Mouse (Mus musculus): Measurements from ENCODE around the gene B830017H08Rik. TPM values are rescaled to one million over a fixed set of nuclear protein-coding genes. Genes with fewer than 3 reads are reported as not detected.

B830017H08Rik gene
- polyA plus RNA-seq, 1 experiment from 2014 or later: not detected

GRCm38 (mm10) chr16:17815411-17816402 is 17.2 kb upstream of the B830017H08Rik start:
- ATAC-seq: peak; percentile 77
- peaks cover 91% of the 10 kb centered on the region for H3K27me3 ChIP-seq (replicated peaks)
- WGBS (ENCODE audit: insufficient replicate concordance): 3% methylated on average over 63 of the region's 63 CpGs

GRCm38 (mm10) chr16:17816528-17816927 is 16.4 kb upstream of the B830017H08Rik start:
- Histone ChIP-seq H3K27me3 (replicated peaks) (peaks cover 91% of the 10 kb centered on the region), H3K9me3 (replicated peaks) (no peaks in the 10 kb centered on the region), H3K4me2 (no peak overlapping the region), H3K27ac (no peak overlapping the region), H3K4me3 (no peak overlapping the region), H3K4me1 (peaks cover 13% of the 10 kb centered on the region), H3K9ac (no peak overlapping the region), H3K36me3 (no peaks in the 10 kb centered on the region)
- ATAC-seq: no peak
- WGBS (ENCODE audit: insufficient replicate concordance): 76% methylated on average over 8 of the region's 8 CpGs

More at GRCm38 (mm10) chr16:17815411-17816402, 17.2 kb upstream of the B830017H08Rik start:
- Histone ChIP-seq H3K27ac (no peak overlapping the region), H3K4me1 (peaks cover 13% of the 10 kb centered on the region), H3K36me3 (no peaks in the 10 kb centered on the region), H3K9ac (peak overlapping the region; percentile 50), H3K4me2 (peak overlapping the region; percentile 84), H3K9me3 (replicated peaks) (no peaks in the 10 kb centered on the region), H3K4me3 (peak overlapping the region; percentile 50)

- H3K36me3 ChIP-seq: no peaks in the 10 kb centered on the region
- no peak for ATAC-seq
- H3K4me3 ChIP-seq: no peak overlapping the region
- H3K9me3 ChIP-seq (replicated peaks): no peaks in the 10 kb centered on the region
- no peaks in the 10 kb centered on the region for H3K4me1 ChIP-seq
- 67% methylated on average over 2 of the region's 2 CpGs for WGBS (ENCODE audit: insufficient replicate concordance)
- no peak overlapping the region for H3K27ac ChIP-seq
- no peak overlapping the region for H3K4me2 ChIP-seq
- H3K9ac ChIP-seq: no peak overlapping the region
- peaks cover 82% of the 10 kb centered on the region for H3K27me3 ChIP-seq (replicated peaks)
Observed at GRCm38 (mm10) chr16:17826500-17826899, 6.4 kb upstream of the B830017H08Rik start.

- Histone ChIP-seq H3K4me3 (no peak overlapping the region), H3K36me3 (no peaks in the 10 kb centered on the region), H3K27me3 (replicated peaks) (peaks cover 87% of the 10 kb centered on the region), H3K4me2 (no peak overlapping the region), H3K9me3 (replicated peaks) (no peaks in the 10 kb centered on the region), H3K4me1 (peaks cover 4% of the 10 kb centered on the region), H3K27ac (no peak overlapping the region), H3K9ac (no peak overlapping the region)
- no peak for ATAC-seq
- 19% methylated on average over 2 of the region's 2 CpGs for WGBS (ENCODE audit: insufficient replicate concordance)
Observed at GRCm38 (mm10) chr16:17828229-17828628, 4.7 kb upstream of the B830017H08Rik start.

- H3K27ac ChIP-seq: no peak overlapping the region
- no peak for ATAC-seq
- no peak overlapping the region for H3K9ac ChIP-seq
- H3K36me3 ChIP-seq: no peaks in the 10 kb centered on the region
- H3K4me2 ChIP-seq: no peak overlapping the region
- peaks cover 10% of the 10 kb centered on the region for H3K4me1 ChIP-seq
- WGBS (ENCODE audit: insufficient replicate concordance): 61% methylated on average over 3 of the region's 3 CpGs
- H3K27me3 ChIP-seq (replicated peaks): peaks cover 89% of the 10 kb centered on the region
- no peak overlapping the region for H3K4me3 ChIP-seq
- no peaks in the 10 kb centered on the region for H3K9me3 ChIP-seq (replicated peaks)
Observed at GRCm38 (mm10) chr16:17828867-17829266, 4.1 kb upstream of the B830017H08Rik start.

GRCm38 (mm10) chr16:17830385-17831178 is 2.3 kb upstream of the B830017H08Rik start:
- 59% methylated on average over 10 of the region's 10 CpGs for WGBS (ENCODE audit: insufficient replicate concordance)
- H3K9ac ChIP-seq: no peak overlapping the region
- H3K4me1 ChIP-seq: peaks cover 19% of the 10 kb centered on the region
- no peak overlapping the region for H3K27ac ChIP-seq
- H3K9me3 ChIP-seq (replicated peaks): no peaks in the 10 kb centered on the region
- ATAC-seq: no peak
- no peaks in the 10 kb centered on the region for H3K36me3 ChIP-seq
- no peak overlapping the region for H3K4me2 ChIP-seq
- H3K27me3 ChIP-seq (replicated peaks): peaks cover 94% of the 10 kb centered on the region
- H3K4me3 ChIP-seq: no peak overlapping the region

- Histone ChIP-seq H3K27me3 (replicated peaks) (peaks cover 99% of the 10 kb centered on the region), H3K9me3 (replicated peaks) (no peaks in the 10 kb centered on the region), H3K27ac (no peak overlapping the region), H3K4me3 (no peak overlapping the region), H3K9ac (no peak overlapping the region), H3K4me1 (peaks cover 19% of the 10 kb centered on the region), H3K36me3 (no peaks in the 10 kb centered on the region), H3K4me2 (no peak overlapping the region)
- no peak for ATAC-seq
- 13% methylated on average over 11 of the region's 11 CpGs for WGBS (ENCODE audit: insufficient replicate concordance)
Observed at GRCm38 (mm10) chr16:17831781-17832180, 1.1 kb upstream of the B830017H08Rik start.

- Histone ChIP-seq H3K9ac (no peak overlapping the region; the same call in 1 of the 2 replicates), H3K4me1 (peaks cover 19% of the 10 kb centered on the region), H3K9me3 (replicated peaks) (no peaks in the 10 kb centered on the region), H3K27ac (no peak overlapping the region), H3K36me3 (no peaks in the 10 kb centered on the region), H3K4me3 (peak overlapping the region; percentile 55), H3K4me2 (peak overlapping the region; percentile 74), H3K27me3 (replicated peaks) (peaks cover 100% of the 10 kb centered on the region)
- WGBS (ENCODE audit: insufficient replicate concordance): 2% methylated on average over 37 of the region's 37 CpGs
- ATAC-seq: no peak
Observed at GRCm38 (mm10) chr16:17833321-17833680, 380 bp downstream of the B830017H08Rik start.

GRCm38 (mm10) chr16:17833681-17834399 is 919 bp downstream of the B830017H08Rik start:
- Histone ChIP-seq H3K27ac (no peak overlapping the region), H3K9ac (no peak overlapping the region), H3K36me3 (no peaks in the 10 kb centered on the region), H3K4me1 (peaks cover 19% of the 10 kb centered on the region), H3K9me3 (replicated peaks) (no peaks in the 10 kb centered on the region), H3K4me2 (peak overlapping the region; percentile 74), H3K4me3 (peak overlapping the region; percentile 55), H3K27me3 (replicated peaks) (peaks cover 96% of the 10 kb centered on the region)
- ATAC-seq: no peak
- WGBS (ENCODE audit: insufficient replicate concordance): 2% methylated on average over 96 of the region's 103 CpGs

GRCm38 (mm10) chr16:17834543-17834942 is 1.6 kb downstream of the B830017H08Rik start:
- Histone ChIP-seq H3K27ac (no peak overlapping the region), H3K4me3 (no peak overlapping the region), H3K4me1 (peaks cover 19% of the 10 kb centered on the region), H3K36me3 (no peaks in the 10 kb centered on the region), H3K4me2 (peak overlapping the region; percentile 74; the same call in 1 of the 2 replicates), H3K27me3 (replicated peaks) (peaks cover 89% of the 10 kb centered on the region), H3K9ac (no peak overlapping the region), H3K9me3 (replicated peaks) (no peaks in the 10 kb centered on the region)
- WGBS (ENCODE audit: insufficient replicate concordance): 36% methylated on average over 7 of the region's 7 CpGs
- ATAC-seq: no peak

GRCm38 (mm10) chr16:17835481-17835880 is 2.6 kb downstream of the B830017H08Rik start:
- no peak overlapping the region for H3K4me3 ChIP-seq
- no peak overlapping the region for H3K4me2 ChIP-seq
- no peak for ATAC-seq
- peaks cover 19% of the 10 kb centered on the region for H3K4me1 ChIP-seq
- peaks cover 79% of the 10 kb centered on the region for H3K27me3 ChIP-seq (replicated peaks)
- peaks cover 2% of the 10 kb centered on the region for H3K36me3 ChIP-seq
- no peak overlapping the region for H3K9ac ChIP-seq
- 39% methylated on average over 13 of the region's 13 CpGs for WGBS (ENCODE audit: insufficient replicate concordance)
- no peaks in the 10 kb centered on the region for H3K9me3 ChIP-seq (replicated peaks)
- no peak overlapping the region for H3K27ac ChIP-seq
